Mouse (Mus musculus): Measurements from ENCODE around the gene Ppp1r14a. TPM values are rescaled to one million over a fixed set of nuclear protein-coding genes. Genes with fewer than 3 reads are reported as not detected.

Gene Ppp1r14a
- polyA plus RNA-seq, 1 experiment from 2014 or later, result 5.5 TPM

- Histone ChIP-seq H3K4me2 (ENCODE audit: low read depth, low read length) (no peak overlapping the region), H3K4me1 (ENCODE audit: insufficient read depth) (peaks cover 37% of the 10 kb centered on the region), H3K27me3 (ENCODE audit: insufficient read depth, low read length) (no peaks in the 10 kb centered on the region), H3K27ac (ENCODE audit: low read depth) (peak overlapping the region; percentile 74), H3K9ac (replicated peaks) (no peak overlapping the region), H3K36me3 (replicated peaks; ENCODE audit: insufficient read depth, low read length) (peaks cover 22% of the 10 kb centered on the region), H3K4me3 (ENCODE audit: low read depth, low read length) (no peak overlapping the region), H3K9me3 (ENCODE audit: low read length) (no peaks in the 10 kb centered on the region)
- ATAC-seq, result peak; percentile 68
- no peak for DNase-seq
- peak; percentile 60 for TF ChIP-seq EP300 (IDR thresholded peaks at IDR 0.05; ENCODE audit: low read depth)
- TF ChIP-seq CTCF (IDR thresholded peaks at IDR 0.05; ENCODE audit: low read depth), result no peak
- WGBS (ENCODE audit: insufficient replicate concordance), result 62% methylated on average over 7 of the region's 7 CpGs
Observed at GRCm38 (mm10) chr7:29334156-29334555, 45.0 kb downstream of the Ppp1r14a start.

DNA sequence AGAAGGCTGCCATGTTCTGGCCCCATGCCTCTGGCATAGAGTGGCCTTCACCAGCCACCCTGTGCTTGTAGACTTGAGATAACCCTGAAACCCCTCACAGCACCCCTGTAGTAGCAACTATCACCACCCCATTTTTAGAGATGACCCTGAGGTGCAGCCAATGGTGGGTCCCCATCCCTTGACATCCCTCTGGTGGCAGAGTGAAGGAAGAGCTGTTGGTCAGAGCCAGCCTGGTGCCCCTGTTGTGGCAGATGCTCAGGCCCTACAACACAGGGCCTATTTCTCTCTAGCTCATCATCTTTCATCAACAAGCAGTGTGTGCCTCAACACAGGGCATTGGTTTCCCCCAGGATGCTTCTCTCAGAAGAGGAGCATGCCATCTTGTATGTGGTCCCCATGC is 46.2 kb downstream of the Ppp1r14a start:
- no peak overlapping the region for H3K4me2 ChIP-seq (ENCODE audit: low read depth, low read length)
- H3K4me1 ChIP-seq (ENCODE audit: insufficient read depth), result peaks cover 47% of the 10 kb centered on the region
- H3K4me3 ChIP-seq (ENCODE audit: low read depth, low read length), result no peak overlapping the region
- H3K9me3 ChIP-seq (ENCODE audit: low read length), result no peaks in the 10 kb centered on the region
- no peak for ATAC-seq
- H3K36me3 ChIP-seq (replicated peaks; ENCODE audit: insufficient read depth, low read length), result peaks cover 16% of the 10 kb centered on the region
- no peak overlapping the region for H3K27ac ChIP-seq (ENCODE audit: low read depth)
- DNase-seq, result no peak
- no peak overlapping the region for H3K9ac ChIP-seq (replicated peaks)
- TF ChIP-seq EP300 (IDR thresholded peaks at IDR 0.05; ENCODE audit: low read depth) (no peak), CTCF (IDR thresholded peaks at IDR 0.05; ENCODE audit: low read depth) (peak; percentile 50)
- no peaks in the 10 kb centered on the region for H3K27me3 ChIP-seq (ENCODE audit: insufficient read depth, low read length)

DNA sequence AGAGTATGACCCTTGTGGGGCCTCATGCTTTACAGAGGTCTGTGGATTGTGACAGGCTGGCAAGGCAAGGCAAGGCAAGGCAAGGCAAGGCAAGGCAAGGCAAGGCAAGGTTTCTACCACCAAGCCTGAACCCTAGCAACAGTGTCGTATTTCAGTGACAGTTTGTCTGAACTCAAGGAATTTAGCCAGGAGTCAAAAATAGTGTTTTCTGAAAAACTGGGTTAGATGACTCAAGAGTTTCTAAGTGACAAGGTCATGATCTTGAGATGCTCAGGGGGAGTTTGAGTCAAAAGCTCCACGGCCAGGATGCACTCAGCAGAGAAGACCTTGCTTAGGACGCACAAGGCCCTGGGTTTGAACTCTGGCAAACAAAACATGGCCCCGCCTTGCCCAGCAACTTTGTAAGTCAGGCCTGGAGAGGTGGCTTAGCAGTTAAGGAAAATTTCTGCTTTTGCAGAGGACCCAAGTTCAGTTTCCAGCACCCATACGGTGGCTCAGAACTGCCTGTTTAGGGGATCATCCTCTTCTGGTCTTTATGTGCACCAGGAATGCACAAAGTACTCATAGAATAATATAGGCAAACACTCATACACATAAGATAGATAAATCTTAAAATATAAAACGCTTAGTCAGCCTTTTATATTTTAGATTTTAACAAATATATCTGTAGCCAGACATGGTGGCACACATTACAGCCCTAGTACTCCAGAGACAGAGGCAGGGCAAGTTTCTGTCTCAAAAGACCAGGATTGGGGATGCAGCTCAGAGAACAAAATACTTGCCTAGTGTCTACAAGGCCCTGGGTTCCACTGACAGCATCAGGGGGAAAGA is 46.9 kb downstream of the Ppp1r14a start:
- no peak for ATAC-seq
- H3K27me3 ChIP-seq (ENCODE audit: insufficient read depth, low read length), result no peaks in the 10 kb centered on the region
- no peak overlapping the region for H3K4me2 ChIP-seq (ENCODE audit: low read depth, low read length)
- H3K36me3 ChIP-seq (replicated peaks; ENCODE audit: insufficient read depth, low read length), result peaks cover 10% of the 10 kb centered on the region
- H3K27ac ChIP-seq (ENCODE audit: low read depth), result no peak overlapping the region
- H3K4me1 ChIP-seq (ENCODE audit: insufficient read depth), result peaks cover 50% of the 10 kb centered on the region
- WGBS (ENCODE audit: insufficient replicate concordance), result 73% methylated on average over 6 of the region's 6 CpGs
- H3K4me3 ChIP-seq (ENCODE audit: low read depth, low read length), result no peak overlapping the region
- no peak for DNase-seq
- H3K9ac ChIP-seq (replicated peaks), result no peak overlapping the region
- no peaks in the 10 kb centered on the region for H3K9me3 ChIP-seq (ENCODE audit: low read length)
- TF ChIP-seq EP300 (IDR thresholded peaks at IDR 0.05; ENCODE audit: low read depth), result no peak

GRCm38 (mm10) chr7:29336795-29337319 is 47.7 kb downstream of the Ppp1r14a start:
- Histone ChIP-seq H3K4me1 (ENCODE audit: insufficient read depth) (peaks cover 53% of the 10 kb centered on the region), H3K9me3 (ENCODE audit: low read length) (no peaks in the 10 kb centered on the region), H3K4me3 (ENCODE audit: low read depth, low read length) (no peak overlapping the region), H3K27ac (ENCODE audit: low read depth) (no peak overlapping the region), H3K36me3 (replicated peaks; ENCODE audit: insufficient read depth, low read length) (peaks cover 2% of the 10 kb centered on the region; the same call in 1 of the 2 replicates), H3K4me2 (ENCODE audit: low read depth, low read length) (no peak overlapping the region), H3K9ac (replicated peaks) (no peak overlapping the region), H3K27me3 (ENCODE audit: insufficient read depth, low read length) (no peaks in the 10 kb centered on the region)
- no peak for ATAC-seq
- WGBS (ENCODE audit: insufficient replicate concordance), result 69% methylated on average over 9 of the region's 9 CpGs
- DNase-seq, result no peak
- no peak for TF ChIP-seq EP300 (IDR thresholded peaks at IDR 0.05; ENCODE audit: low read depth)
- TF ChIP-seq CTCF (IDR thresholded peaks at IDR 0.05; ENCODE audit: low read depth), result peak; percentile 48

DNA sequence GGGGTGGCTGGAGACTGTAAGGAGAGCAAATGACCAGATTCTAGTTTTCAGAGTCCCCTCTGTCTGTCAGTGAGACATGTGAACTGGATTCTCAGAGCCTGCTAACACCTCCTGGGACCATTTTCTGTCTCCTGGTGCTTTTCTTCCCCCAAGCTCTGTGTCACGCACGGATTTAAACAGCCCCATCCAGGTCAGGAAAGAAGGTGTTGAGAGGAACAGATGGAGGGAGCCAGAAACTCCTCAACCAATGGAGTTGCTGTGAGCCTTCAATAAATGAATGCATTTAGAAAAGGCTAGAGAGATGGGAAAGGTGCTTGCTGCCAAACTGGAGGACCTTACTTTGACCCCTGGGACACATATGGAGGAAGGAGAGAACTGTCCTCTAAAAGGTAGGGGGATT is 48.7 kb downstream of the Ppp1r14a start:
- no peaks in the 10 kb centered on the region for H3K9me3 ChIP-seq (ENCODE audit: low read length)
- peak overlapping the region; percentile 90 for H3K27ac ChIP-seq (ENCODE audit: low read depth)
- peak overlapping the region; percentile 73 for H3K4me2 ChIP-seq (ENCODE audit: low read depth, low read length)
- no peaks in the 10 kb centered on the region for H3K36me3 ChIP-seq (replicated peaks; ENCODE audit: insufficient read depth, low read length)
- H3K9ac ChIP-seq (replicated peaks), result no peak overlapping the region
- 80% methylated on average over 2 of the region's 2 CpGs for WGBS (ENCODE audit: insufficient replicate concordance)
- no peaks in the 10 kb centered on the region for H3K27me3 ChIP-seq (ENCODE audit: insufficient read depth, low read length)
- DNase-seq, result no peak
- no peak for TF ChIP-seq CTCF (IDR thresholded peaks at IDR 0.05; ENCODE audit: low read depth)
- TF ChIP-seq EP300 (IDR thresholded peaks at IDR 0.05; ENCODE audit: low read depth), result no peak
- no peak for ATAC-seq
- no peak overlapping the region for H3K4me3 ChIP-seq (ENCODE audit: low read depth, low read length)
- H3K4me1 ChIP-seq (ENCODE audit: insufficient read depth), result peaks cover 63% of the 10 kb centered on the region

DNA sequence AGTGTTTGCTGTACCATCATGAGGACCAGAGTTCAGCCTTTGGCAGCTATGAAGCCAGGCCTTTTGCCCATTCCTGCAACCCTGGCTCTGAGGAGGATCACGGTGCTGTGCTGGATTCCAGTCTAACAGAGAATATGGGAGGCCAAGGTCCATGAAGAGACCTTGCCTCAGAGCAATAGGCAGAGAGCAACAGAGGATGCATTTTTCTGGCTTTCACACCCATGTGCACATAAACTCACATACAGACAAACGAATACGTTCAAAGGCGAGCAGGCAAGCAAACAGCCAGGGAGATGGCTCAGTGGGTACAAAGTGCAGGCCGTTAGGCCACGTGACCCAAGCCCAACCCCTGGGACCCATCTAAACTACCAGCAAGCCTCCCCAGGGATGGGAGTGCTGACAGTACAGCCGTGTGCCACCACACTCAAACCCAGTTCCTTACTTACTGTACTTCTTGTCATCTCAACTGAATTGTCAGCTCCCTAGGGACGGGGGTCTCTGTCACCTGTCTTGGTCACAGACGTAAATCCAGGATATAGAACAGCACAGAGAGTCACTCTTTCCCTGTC is 49.3 kb downstream of the Ppp1r14a start:
- peak overlapping the region; percentile 90 for H3K27ac ChIP-seq (ENCODE audit: low read depth)
- ATAC-seq, result peak; percentile 78
- H3K9ac ChIP-seq (replicated peaks), result peak overlapping the region; percentile 31
- peaks cover 61% of the 10 kb centered on the region for H3K4me1 ChIP-seq (ENCODE audit: insufficient read depth)
- H3K4me3 ChIP-seq (ENCODE audit: low read depth, low read length), result peak overlapping the region; percentile 27
- WGBS (ENCODE audit: insufficient replicate concordance), result 33% methylated on average over 9 of the region's 9 CpGs
- no peaks in the 10 kb centered on the region for H3K9me3 ChIP-seq (ENCODE audit: low read length)
- H3K4me2 ChIP-seq (ENCODE audit: low read depth, low read length), result peak overlapping the region; percentile 73
- no peaks in the 10 kb centered on the region for H3K36me3 ChIP-seq (replicated peaks; ENCODE audit: insufficient read depth, low read length)
- TF ChIP-seq EP300 (IDR thresholded peaks at IDR 0.05; ENCODE audit: low read depth) (no peak), CTCF (IDR thresholded peaks at IDR 0.05; ENCODE audit: low read depth) (no peak)
- H3K27me3 ChIP-seq (ENCODE audit: insufficient read depth, low read length), result no peaks in the 10 kb centered on the region
- peak; percentile 76 for DNase-seq

Data from liver, postnatal 0 days (tissue).